Mouse (Mus musculus): ENCODE measurements around the gene Pdp2.

The Pdp2 gene

DNA sequence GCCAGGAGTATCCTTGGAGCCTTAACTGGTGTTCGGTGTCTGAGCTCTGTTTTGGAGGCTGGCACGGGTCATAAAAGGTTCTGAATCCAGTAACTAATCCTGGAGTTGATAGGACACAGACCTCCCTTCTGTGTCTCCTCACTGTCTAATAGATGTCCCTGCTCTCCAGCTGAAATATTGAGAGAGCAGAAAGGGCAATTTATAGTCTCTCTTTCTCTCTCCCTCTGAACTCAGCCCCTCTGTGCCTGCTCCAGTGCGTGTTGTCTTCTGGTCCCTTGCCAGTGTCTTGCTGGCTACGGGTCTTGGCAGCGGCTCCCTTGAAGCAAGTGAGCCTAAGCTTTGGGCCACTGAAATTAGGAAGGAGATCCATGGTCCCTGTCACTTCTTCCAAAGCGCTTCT is 6.4 kb downstream of the Pdp2 start:
- no peak for DNase-seq (ENCODE audit: low read depth)

DNA sequence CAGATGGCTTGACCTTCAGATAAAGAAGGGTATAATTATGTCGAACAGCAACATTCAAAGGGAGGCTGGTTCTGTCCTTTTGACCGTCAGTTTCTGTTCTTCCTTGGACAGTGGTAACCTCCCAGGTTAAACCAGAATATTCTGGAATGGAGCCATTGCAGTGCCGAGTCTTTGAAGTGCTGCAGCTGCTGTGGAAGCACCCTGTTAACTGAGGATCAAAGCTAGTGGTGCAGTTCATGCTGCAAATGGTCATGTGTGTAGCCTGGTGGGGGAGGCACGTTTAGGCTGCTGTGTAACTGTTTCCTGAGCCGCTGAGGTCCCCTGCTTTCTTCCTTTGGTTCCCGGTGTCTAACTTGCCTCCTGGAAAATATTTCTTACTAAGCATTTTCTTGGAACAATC is 7.2 kb downstream of the Pdp2 start:
- no peak for DNase-seq (ENCODE audit: low read depth)

DNA sequence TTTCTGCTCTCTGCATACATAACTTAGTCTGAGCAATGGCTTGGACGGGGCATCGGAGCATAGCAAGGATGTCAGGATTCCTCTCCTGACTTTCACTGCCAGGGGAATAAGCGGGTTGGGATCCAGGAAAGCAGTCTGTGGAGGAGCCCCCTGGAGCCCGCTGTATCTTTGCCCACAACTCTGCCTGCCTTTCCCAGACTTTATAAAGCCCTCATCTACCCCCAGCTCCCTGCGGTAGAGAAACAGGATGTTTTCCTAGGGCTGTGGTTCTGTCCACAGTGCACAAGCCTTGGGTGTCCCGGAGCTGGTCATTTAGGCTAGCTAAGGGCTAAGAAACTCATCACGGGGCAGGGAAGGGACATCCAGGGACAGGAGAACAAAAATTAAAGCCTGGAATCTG is 10.1 kb downstream of the Pdp2 start:
- no peak for DNase-seq (ENCODE audit: low read depth)

DNA sequence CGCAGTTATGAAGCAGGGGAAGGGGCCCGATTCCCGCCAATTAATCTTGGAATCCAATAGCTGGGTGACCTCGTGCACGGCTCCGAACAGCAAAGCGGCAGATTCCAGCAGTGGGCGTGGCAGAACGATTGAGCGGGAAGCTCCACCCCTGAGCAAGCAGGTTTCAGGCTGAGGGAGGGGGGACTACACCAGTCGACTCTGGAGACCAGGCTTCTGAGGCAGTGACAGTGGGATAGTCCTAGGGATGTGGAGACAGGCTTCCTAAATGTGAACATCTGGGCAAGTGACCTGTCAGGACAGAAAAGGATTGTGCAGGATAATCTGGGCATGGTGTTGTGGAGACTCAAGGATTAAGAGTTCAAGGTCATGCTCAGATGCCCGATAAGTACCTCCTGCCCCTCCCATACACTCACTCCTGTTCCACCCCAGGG is 10.7 kb downstream of the Pdp2 start:
- DNase-seq (ENCODE audit: low read depth), result no peak

DNA sequence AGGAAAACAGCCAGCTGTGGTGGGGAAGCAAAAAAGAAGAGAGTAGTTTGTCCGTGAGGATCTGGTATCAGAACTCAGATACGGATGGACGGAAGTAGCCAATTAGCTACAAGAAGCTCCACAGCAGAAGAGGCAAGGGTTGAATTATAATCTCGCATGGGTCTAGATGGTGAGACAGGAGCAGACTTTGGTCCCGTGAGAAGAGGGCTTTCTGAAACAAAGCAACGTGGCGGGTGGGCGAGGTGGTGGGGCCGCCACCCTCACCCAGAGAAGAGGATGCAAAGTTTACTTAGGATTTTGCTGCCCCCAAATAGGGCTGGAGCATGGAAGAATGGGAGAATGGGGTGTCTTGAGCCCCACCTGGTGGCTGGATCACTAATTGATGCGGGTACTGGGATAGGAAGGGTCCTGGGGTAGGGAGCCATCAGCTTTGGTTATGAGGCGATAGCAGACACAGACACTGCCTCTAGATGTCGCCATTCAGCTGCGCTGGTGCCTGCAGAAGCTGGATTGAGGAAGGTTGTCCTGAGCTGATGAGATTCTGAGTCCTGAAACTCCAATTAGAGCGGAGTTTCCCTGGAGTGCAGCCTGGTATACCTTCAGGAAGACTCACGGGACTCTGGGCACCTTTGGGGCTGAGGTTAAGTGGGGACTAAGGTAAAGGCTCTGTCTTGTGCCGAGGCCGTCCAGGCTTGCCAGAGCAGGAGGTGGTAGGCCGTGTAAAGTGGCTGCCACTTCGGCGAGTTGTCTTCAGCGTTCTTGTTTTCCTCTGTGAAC is 11.4 kb downstream of the Pdp2 start:
- DNase-seq (ENCODE audit: low read depth), result peak; percentile 84

DNA sequence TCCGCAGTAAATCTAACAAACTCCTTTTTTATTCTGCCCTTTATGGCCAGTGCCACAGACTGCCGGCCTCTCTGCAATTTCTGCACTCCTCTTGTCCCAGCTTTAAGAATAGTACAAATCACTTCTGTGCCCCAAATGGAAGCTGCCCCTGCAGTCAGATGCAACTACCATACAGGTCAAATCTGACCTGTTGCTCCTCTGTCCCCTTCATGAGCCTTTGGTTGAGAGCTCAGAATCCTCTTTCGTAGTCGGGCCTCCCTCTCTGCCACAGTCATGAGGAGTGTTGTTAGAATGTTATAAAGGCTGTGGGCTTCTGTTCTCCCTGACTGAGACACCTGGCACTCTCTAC is 12.0 kb downstream of the Pdp2 start:
- no peak for DNase-seq (ENCODE audit: low read depth)

DNA sequence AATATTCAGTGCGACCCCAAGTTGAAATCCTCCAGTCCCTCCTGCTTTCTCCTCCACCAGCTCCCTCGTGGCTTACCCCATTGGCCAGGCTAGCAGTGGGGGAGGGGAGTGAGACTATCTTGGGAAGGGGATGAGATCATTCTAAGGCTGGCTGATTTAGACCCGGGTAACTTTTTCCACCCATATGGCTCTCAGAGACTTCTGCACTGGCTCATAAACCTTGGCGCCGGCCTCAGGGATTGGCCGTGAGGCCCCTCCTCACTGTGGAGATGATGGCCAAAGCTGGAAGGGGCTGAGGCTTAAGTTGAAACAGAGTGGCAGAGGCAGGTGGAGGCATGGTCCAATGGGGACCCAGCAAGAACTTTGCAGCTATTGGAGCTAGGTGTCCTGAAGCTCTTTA is 15.1 kb downstream of the Pdp2 start:
- no peak for DNase-seq (ENCODE audit: low read depth)

DNA sequence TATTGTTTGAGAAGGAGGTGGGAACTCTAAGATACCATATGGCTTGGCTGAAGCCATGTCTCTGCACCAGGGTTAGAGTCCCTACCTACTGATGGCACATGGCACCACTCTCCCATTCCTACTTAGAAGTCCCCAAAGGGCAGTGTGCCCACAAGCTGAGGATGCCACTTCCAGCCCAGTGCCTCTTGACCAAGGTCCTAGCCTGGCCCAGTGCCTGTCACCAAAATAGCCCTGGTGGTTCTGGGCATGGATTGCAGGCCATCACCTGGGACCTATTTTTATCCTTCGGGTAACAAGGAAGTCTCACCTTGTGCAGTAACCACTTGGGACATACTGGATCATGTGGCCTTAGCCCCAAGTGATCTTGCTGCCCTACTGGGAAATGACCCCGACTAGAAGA is 16.7 kb downstream of the Pdp2 start:
- no peak for DNase-seq (ENCODE audit: low read depth)

DNA sequence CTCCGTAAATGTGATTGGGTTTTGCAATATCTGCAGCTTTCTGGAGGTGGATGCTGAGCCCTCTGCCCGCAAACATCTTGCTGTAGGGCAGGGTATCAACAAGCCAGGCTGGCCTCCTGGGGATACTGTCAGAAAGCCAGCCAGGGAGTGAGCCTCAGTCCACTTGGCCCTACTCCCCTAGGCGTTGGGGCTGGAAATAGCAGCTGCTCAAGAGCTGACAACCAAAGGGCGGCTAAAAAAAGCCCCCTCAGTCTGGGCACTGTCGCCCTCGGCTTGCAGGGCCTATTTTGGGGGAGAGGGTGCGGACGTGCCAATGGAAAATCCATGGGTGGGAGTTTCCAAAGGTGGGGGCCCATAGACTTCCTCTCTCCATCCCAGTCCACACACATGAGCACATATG is 18.0 kb downstream of the Pdp2 start:
- DNase-seq (ENCODE audit: low read depth), result no peak

DNA sequence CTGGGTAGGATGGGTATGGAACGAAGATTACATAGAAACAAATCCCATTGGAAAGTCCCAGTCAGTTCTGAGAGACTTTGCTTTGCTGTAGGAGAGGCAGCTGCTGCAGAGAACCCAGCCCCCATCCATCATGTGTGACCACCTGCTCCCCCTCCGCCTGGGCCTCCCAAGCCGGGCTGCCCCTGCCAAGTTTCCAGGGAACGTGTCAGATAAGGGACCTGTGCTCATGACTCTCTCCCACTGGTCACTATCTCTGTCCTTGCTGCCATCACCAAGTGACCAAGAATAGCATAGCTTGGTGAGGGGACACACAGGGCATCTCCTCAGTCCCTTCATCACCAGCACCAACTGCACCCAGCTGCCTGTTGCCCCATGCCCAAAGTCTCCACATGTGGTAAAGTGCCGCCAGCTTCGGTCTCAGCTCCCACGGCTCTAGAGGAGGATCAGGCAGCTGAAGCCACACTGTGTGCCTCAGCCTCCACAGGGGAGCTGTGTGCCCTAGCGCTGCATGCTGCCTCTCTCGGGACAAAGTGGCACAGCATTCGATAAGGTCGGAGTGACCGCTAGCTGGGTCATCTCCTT is 19.0 kb downstream of the Pdp2 start:
- DNase-seq (ENCODE audit: low read depth), result no peak

DNA sequence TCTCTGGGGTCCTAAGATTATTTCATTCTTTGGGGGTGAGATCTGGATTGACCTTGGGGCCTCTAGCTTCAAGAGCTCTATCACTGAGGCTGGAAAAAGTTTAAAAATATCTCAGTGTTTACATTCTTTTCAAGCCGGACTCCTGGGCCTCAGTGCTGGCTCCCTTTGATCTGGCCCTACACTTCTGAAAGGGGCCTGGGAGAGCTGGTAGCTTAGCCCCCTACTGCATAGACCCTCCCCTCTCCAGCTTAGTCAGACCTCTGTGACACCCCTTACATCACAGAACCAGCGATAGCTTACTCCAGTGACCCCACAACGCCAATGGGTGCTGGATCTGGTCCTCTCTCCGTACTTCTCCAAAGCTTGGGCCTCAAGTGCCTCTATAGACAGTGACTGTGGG is 20.4 kb downstream of the Pdp2 start:
- DNase-seq (ENCODE audit: low read depth), result no peak

DNA sequence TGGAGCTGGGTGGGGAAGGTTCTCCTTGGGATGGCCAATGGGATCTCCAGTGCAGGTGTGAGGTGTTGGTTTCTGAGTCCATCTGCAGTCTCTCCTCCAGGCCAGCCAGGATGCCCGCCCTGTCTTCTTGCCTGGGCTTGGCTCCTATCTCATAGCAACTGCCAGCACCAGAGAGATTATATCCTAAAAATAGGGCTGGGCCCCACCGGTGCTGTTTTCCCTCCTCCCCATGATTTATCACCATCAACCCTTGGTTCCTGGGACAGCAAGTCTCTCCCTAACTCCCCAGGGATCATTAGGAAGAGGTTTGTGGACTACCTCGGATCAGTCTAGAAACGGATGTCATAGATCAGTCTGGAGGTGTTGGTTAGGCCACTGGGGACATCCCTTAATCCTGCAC is 21.9 kb downstream of the Pdp2 start:
- DNase-seq (ENCODE audit: low read depth), result no peak

DNA sequence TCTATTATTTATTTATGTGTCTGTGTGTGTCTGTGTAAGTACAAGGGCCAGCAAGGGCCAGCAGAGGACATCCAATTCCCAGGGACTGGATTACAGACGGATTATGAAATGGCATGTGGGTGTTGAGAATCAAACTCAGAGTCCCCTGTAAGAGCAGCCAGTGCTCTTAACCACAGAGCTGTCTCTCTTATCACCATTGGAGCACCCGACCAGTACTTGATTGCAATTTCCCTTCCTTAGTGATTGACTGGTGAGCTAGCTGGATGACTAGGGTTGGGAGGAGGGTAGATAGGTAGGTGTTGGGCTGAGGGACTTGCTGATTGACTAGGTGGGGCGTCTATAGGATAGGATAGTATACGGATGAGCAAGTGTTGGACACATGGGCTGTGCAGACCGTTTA is 29.5 kb downstream of the Pdp2 start:
- DNase-seq (ENCODE audit: low read depth), result no peak

DNA sequence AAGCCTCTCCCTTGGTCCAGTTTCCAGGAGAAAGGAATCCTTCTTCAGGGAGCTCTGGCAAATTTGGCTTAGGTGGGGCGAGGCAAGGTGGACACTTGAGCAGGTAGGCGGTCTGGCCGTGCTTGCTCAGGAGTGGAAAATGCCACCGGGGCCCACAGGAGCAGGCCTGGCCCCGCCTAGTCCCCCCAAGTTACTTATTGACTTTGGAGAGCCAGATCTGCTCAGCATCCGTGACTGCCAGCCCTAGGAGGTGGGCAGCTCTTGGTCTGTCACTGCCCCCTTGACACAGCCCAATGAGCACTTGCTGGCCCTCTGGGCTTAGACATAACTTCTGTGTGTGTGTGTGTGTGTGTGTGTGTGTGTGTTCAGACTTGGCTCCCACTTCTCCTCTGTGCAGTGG is 32.9 kb downstream of the Pdp2 start, which contains the start of gene Cdh16:
Cdh16 (minus strand) TSS at position 236 of the 400 bp plus-strand sequence.
- DNase-seq (ENCODE audit: low read depth), result no peak

DNA sequence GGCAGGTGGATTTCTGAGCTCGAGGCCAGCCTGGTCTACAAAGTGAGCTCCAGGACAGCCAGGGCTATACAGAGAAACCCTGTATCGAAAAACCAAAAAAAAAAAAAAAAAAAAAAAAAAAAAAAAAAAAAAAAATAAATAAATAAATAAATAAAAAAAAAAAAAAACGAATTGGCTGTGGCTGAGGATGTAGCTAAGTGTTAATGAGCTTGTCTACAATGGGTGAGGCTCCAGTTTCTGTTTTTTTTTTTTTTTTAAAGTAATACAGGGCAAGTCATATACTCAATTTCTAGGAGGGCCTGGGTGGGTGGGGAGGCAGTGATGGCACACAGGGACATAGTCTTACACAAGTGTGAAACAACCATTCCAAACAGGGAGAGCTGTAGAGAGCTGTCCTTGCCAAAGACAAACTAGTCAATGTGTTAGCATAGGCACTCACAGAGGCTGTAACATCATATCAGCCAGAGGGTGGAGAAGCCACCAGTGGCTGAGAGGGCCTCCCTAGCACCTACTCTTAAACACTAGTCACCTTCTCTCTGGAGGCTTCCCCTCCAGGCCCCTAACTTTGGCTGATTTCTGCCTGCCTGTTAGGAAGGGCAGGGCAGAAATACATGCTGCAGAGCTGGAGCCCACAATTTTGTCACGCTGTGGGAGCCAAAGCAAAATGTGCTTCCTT is 36.0 kb downstream of the Pdp2 start:
- DNase-seq (ENCODE audit: low read depth), result peak; percentile 34

DNA sequence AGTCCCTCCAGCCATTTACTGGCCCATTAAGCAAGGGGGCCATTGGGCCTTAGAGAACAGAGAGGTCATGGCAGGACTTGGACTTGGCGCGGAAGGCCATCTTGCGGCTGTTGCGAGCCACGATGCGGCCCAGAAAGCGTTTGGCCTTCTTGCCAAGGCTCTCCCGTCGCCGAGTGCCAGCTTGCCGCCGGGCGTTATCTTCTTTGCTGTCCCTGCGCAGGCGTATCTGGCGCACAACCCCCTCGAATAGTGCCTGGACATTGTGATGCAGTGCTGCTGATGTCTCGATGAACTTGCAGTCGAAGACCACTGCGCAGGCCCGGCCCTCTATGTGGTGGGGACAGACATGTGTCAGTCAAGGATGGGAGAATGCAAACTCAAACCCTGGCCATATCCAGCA is 37.2 kb downstream of the Pdp2 start:
- no peak for DNase-seq (ENCODE audit: low read depth)

DNA sequence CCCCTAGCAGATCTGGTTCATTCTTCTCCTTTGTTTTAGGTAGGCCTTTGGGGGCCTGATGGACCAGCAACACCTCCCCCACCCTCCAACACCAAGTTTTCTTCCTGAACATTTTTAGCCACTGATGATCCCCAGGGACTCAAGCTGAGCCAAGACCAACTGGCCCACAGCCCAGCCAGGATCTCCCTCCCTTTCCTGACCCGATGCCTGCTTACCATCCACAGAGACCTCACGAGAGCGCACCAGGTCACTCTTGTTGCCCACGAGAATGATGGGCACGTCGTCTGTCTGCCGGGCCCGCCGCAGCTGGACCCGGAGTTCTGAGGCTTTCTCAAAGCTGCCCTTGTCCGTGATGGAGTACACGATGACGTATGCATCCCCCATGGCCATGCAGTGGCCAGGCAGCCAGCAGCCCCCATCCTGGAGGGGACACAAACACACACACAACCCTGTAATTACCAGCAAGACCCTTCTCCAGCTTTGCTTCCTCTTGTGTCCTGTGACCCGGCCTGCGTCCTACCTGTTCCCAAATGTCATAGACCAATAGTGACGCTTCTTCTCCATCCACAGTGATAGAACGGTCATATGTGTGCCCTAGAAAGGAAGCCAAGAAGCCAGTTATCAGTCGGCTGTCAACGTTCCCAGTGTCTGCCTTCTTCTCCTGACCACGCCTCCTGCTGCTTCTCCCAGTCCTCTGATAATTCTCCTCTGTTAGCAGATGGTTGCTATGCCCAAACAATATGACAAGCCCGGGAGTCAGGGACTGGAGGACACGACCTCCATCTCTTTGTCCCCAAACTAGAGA is 38.3 kb downstream of the Pdp2 start:
- no peak for DNase-seq (ENCODE audit: low read depth)

DNA sequence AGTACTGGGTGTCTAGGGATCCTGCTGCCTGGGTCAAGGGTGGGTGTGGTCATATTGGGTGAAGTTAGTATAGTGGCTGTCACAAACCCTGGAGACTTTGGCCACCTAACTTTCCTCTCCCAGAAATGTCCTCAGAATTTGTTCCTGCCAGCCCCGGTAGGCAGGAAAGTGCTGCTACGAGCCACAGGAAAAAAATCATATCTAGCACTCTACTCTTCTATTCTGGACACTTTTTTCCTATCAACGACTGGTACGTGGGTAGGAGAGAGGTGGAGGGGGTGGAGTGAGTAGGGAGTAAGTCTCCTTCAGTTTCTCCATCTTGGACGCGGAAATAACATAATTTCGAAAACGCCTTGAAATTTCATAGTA is 38.8 kb downstream of the Pdp2 start:
- DNase-seq (ENCODE audit: low read depth), result no peak

DNA sequence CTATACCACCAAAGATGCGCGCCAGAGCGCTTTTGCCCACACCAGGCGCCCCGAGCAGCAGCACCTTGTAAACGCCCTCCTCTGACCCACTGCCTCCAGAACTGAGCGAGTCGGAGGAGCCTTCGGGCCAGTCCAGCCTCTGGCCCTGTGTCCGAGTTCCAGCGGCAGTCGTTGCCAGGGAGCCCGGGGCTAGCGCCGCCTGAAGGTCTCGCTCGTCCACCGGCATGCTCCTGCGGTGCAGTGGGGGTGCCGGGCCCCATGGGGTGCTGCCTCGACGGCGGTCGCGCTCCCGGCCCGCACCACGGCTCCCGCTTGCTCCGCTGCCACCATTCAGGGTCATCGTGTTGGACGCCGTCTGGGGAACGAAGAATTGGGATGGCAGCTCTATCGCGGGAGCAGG is 39.3 kb downstream of the Pdp2 start:
- no peak for DNase-seq (ENCODE audit: low read depth)

DNA sequence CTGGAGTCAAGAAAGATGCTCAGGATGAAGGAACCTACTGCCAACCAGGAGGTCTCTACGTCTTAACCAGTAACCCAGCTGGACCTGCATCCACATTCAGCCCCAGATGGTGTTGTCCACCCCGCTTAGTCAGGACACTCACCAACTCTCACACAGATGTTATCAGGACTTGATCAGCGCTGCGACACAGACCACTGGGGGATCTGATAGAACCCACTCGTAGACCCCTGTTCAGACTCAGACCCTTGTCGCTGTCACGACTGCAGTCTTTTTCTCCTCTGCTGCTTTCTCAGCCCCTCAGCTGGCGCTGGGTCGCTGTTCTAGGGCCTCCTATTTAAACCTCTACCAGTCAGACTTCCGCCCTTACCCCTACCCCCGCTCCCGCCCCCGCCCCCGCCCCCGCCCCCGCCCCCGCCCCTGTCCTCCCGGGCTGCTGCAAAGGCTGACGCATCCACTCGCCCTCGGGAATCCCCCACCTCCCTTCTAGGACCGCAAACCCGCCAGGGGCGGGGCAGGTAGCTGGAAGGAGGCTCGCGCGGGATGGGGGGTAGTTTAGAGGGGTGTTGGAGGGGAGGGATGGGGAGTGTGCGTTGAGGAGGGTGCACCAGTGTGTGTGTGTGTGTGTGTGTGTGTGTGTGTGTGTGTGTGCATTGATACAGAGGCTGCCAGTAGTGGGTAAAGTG is 39.9 kb downstream of the Pdp2 start, which contains the start of gene Rrad:
Rrad (minus strand) TSS at position 347 of the 683 bp plus-strand sequence.
- peak; percentile 93 for DNase-seq (ENCODE audit: low read depth)

DNA sequence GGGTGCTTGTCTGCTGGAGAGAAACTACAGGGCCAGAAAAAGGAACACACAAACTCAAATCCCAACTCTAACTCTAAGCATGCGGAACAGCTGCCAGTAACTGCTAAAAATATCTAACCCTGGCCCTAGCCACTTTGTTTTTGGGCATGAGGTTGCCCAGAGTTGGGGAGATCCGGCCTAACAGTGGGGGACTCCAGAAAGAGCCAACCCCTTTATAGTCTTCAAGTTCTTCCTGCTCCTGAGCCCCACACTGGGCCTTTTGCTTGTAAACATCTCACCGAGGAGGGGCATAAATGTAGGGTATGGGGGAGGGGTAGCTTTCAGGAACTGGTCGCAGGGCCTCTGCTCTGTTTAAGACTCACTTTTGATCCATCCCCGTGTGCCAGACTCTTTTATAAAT is 40.7 kb downstream of the Pdp2 start:
- DNase-seq (ENCODE audit: low read depth), result no peak

DNA sequence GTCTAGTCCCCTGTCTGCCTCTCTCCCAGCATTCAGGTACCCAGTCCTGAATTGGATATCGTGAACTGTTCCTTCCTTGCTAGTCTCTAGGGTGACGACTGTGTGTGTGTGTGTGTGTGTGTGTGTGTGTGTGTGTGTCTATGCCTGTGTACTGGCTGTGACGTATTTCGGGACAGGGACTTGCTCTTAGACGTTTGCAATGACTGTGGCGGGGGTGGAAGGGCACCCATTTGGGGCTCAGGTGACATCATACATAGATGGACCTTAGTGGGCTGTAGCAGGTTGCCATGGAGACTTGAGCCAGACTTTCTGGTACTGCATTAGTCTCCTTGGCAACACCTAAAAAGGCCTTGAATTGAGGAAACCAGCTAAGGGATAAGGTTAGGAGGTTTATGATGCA is 41.2 kb downstream of the Pdp2 start:
- DNase-seq (ENCODE audit: low read depth), result peak; percentile 61
